Mouse (Mus musculus): ENCODE data around the gene Wnt4. TPM values are rescaled to one million over a fixed set of nuclear protein-coding genes. Genes with fewer than 3 reads are reported as not detected.

Wnt4 gene
- total and polyA plus RNA-seq, 3 experiments, result not detected

DNA sequence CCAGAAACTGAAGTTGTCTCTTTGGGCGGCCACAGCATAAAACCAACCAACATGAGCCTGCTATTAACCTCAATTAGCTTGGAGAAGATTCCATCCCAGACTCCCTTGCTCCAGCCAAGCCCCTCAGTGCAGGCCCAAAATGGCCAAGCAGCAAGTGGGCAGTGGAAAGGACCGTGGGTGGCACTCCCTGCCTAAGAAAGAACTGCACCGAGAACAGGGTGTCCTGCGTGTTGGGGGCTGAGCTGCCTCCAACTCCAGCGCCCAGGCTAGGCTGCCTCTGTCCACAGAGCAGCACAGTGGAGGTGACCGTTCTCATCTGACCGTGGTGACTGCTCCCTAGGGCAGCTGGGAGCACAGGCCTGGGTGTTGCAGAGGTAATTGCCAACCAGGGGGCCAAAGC lies 16.7 kb downstream of the Wnt4 start:
- Histone ChIP-seq H3K9ac (ENCODE audit: control insufficient read depth, low read depth, low read length, poor library complexity, severe bottlenecking) (no peak overlapping the region), H3K9me3 (replicated peaks; ENCODE audit: insufficient read depth, low read length) (no peaks in the 10 kb centered on the region), H3K36me3 (ENCODE audit: control insufficient read depth in 1 of 2, insufficient read depth in 2 of 2, low read length in 2 of 2) (no peaks in the 10 kb centered on the region), H3K27ac (ENCODE audit: control insufficient read depth, low read depth, low read length) (no peak overlapping the region), H3K4me3 (ENCODE audit: control insufficient read depth in 1 of 2, insufficient read depth in 1 of 2, low read depth in 2 of 2, low read length in 2 of 2) (no peak overlapping the region), H3K79me2 (ENCODE audit: control insufficient read depth, insufficient read depth, low read length, poor library complexity) (no peaks in the 10 kb centered on the region), H3K27me3 (ENCODE audit: control insufficient read depth in 1 of 2, insufficient read depth in 2 of 2, low read length in 2 of 2) (no peaks in the 10 kb centered on the region), H3K4me1 (ENCODE audit: control insufficient read depth in 1 of 2, insufficient read depth in 2 of 2, low read length in 2 of 2) (no peaks in the 10 kb centered on the region)
- TF ChIP-seq NRF1 (IDR thresholded peaks at IDR 0.05; ENCODE audit: insufficient read depth, low read depth, low read length, poor library complexity, severe bottlenecking) (no peak), TBP (IDR thresholded peaks at IDR 0.05; ENCODE audit: low read depth, low read length) (no peak), RCOR1 (IDR thresholded peaks at IDR 0.05; ENCODE audit: low read depth, low read length) (no peak), TCF12 (IDR thresholded peaks at IDR 0.05; ENCODE audit: low read depth, low read length) (no peak), ZMIZ1 (IDR thresholded peaks at IDR 0.05; ENCODE audit: low read depth, low read length) (no peak), POLR2AphosphoS2 (IDR thresholded peaks at IDR 0.05; ENCODE audit: low read length) (no peak), JUND (IDR thresholded peaks at IDR 0.05; ENCODE audit: low read depth, low read length) (no peak), CHD1 (IDR thresholded peaks at IDR 0.05; ENCODE audit: low read depth, low read length) (no peak), RAD21 (IDR thresholded peaks at IDR 0.05; ENCODE audit: low read depth, low read length) (no peak), SMC3 (IDR thresholded peaks at IDR 0.05; ENCODE audit: low read depth, low read length) (no peak), ELF1 (IDR thresholded peaks at IDR 0.05; ENCODE audit: low read depth, low read length) (no peak), CTCF (IDR thresholded peaks at IDR 0.05 in 2 of 3, conservative IDR thresholded peaks at IDR 0.05 in 1 of 3; ENCODE audit: control insufficient read depth in 1 of 3, insufficient read depth in 1 of 3, low read depth in 2 of 3, low read length in 3 of 3, poor library complexity in 1 of 3, severe bottlenecking in 1 of 3) (no peak), POLR2A (IDR thresholded peaks at IDR 0.05; ENCODE audit: control insufficient read depth in 1 of 2, insufficient read depth in 1 of 2, low read depth in 1 of 2, low read length in 2 of 2, poor library complexity in 1 of 2) (no peak), GATA1 (IDR thresholded peaks at IDR 0.05; ENCODE audit: low read depth, low read length) (no peak), ZNF384 (IDR thresholded peaks at IDR 0.05; ENCODE audit: low read depth, low read length) (no peak)
- no peak for DNase-seq (ENCODE audit: low read depth, low spot score)

DNA sequence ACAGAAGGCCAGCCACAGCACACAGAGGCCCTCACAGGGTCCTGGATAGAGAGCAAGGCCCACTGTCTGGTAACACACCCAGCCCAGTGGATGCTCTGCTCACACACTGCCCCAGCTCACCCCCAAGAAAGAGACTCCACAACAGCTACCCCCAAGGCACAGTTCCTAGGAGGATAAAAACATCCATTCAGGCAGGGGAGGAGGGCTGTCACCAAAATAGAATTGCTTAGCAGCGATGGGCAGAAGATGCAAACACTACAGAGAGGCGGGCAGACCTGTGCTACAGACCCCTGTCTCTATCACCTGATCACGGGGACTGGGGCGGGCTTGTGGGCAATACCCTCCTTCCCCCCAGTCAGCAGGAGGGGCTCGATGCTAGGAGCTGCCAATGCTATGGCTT lies 17.2 kb downstream of the Wnt4 start:
- Histone ChIP-seq H3K9me3 (replicated peaks; ENCODE audit: insufficient read depth, low read length) (no peaks in the 10 kb centered on the region), H3K36me3 (ENCODE audit: control insufficient read depth in 1 of 2, insufficient read depth in 2 of 2, low read length in 2 of 2) (no peaks in the 10 kb centered on the region), H3K27me3 (ENCODE audit: control insufficient read depth in 1 of 2, insufficient read depth in 2 of 2, low read length in 2 of 2) (no peaks in the 10 kb centered on the region), H3K4me1 (ENCODE audit: control insufficient read depth in 1 of 2, insufficient read depth in 2 of 2, low read length in 2 of 2) (no peaks in the 10 kb centered on the region), H3K9ac (ENCODE audit: control insufficient read depth, low read depth, low read length, poor library complexity, severe bottlenecking) (no peak overlapping the region), H3K79me2 (ENCODE audit: control insufficient read depth, insufficient read depth, low read length, poor library complexity) (no peaks in the 10 kb centered on the region), H3K27ac (ENCODE audit: control insufficient read depth, low read depth, low read length) (no peak overlapping the region), H3K4me3 (ENCODE audit: control insufficient read depth in 1 of 2, insufficient read depth in 1 of 2, low read depth in 2 of 2, low read length in 2 of 2) (no peak overlapping the region)
- no peak for DNase-seq (ENCODE audit: low read depth, low spot score)
- TF ChIP-seq NRF1 (IDR thresholded peaks at IDR 0.05; ENCODE audit: insufficient read depth, low read depth, low read length, poor library complexity, severe bottlenecking), result no peak
- no peak for TF ChIP-seq E2F4 (IDR thresholded peaks at IDR 0.05; ENCODE audit: borderline replicate concordance, low read depth, low read length)

DNA sequence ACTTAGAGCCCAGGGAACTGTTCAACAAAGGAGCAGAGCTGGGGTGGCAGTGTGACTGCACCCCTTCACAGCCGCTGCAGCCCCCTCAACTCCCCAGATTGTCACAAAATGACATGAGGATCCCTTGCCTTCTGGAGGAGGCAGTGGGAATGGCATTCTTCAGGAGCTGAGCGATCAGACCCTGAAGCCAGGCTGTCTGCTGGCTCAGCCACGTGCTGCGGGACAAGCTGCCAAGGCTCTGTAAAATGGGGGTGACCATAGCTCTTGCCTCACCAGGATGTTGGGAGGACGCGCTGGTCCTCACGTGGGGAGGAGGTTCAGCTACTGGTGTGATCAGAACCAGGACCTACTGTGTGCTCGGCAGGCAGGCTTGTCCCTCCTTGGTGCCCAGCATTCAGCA lies 17.7 kb downstream of the Wnt4 start:
- Histone ChIP-seq H3K9me3 (replicated peaks; ENCODE audit: insufficient read depth, low read length) (no peaks in the 10 kb centered on the region), H3K4me1 (ENCODE audit: control insufficient read depth in 1 of 2, insufficient read depth in 2 of 2, low read length in 2 of 2) (no peaks in the 10 kb centered on the region), H3K9ac (ENCODE audit: control insufficient read depth, low read depth, low read length, poor library complexity, severe bottlenecking) (no peak overlapping the region), H3K27ac (ENCODE audit: control insufficient read depth, low read depth, low read length) (no peak overlapping the region), H3K79me2 (ENCODE audit: control insufficient read depth, insufficient read depth, low read length, poor library complexity) (no peaks in the 10 kb centered on the region), H3K36me3 (ENCODE audit: control insufficient read depth in 1 of 2, insufficient read depth in 2 of 2, low read length in 2 of 2) (no peaks in the 10 kb centered on the region), H3K27me3 (ENCODE audit: control insufficient read depth in 1 of 2, insufficient read depth in 2 of 2, low read length in 2 of 2) (no peaks in the 10 kb centered on the region), H3K4me3 (ENCODE audit: control insufficient read depth in 1 of 2, insufficient read depth in 1 of 2, low read depth in 2 of 2, low read length in 2 of 2) (no peak overlapping the region)
- DNase-seq (ENCODE audit: low read depth, low spot score), result no peak
- TF ChIP-seq MAFK (IDR thresholded peaks at IDR 0.05; ENCODE audit: borderline replicate concordance, low read depth, low read length), result no peak
- no peak for TF ChIP-seq USF2 (IDR thresholded peaks at IDR 0.05; ENCODE audit: borderline replicate concordance in 1 of 2, insufficient read depth in 1 of 2, low read depth in 1 of 2, low read length in 2 of 2)
- TF ChIP-seq ZKSCAN1 (IDR thresholded peaks at IDR 0.05; ENCODE audit: low read depth, low read length), result no peak
- no peak for TF ChIP-seq ZNF384 (IDR thresholded peaks at IDR 0.05; ENCODE audit: low read depth, low read length)

Measured in MEL (cell line).